Mouse (Mus musculus): ENCODE data around the gene 1700023F06Rik. TPM values are rescaled to one million over a fixed set of nuclear protein-coding genes. Genes with fewer than 3 reads are reported as not detected.

The 1700023F06Rik gene
- polyA plus RNA-seq, 1 experiment, result 0.41 TPM

DNA sequence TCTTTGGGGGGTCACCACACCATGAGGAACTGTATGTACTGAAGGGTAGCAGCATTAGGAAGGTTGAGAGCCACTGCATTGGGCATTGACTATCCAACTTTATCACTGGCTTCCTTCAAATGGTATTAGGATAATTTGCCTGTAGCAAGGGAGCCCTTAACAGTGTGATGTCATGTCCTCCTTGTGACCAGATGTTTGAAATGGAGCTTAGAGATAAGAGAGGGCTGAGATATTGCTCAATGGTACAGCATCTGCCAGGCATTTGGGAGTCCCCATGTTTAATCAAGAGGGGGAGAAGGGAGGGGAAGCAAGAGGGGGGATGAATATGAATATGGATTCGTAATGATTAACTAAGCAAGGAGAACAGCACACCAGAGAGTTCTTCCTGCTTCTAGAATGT, 7.0 kb upstream of the 1700023F06Rik start:
- Histone ChIP-seq H3K4me3 (replicated peaks; ENCODE audit: extremely low read depth, low read depth, low read length) (no peak overlapping the region), H3K4me1 (ENCODE audit: control insufficient read depth, insufficient read depth, low read length) (peaks cover 4% of the 10 kb centered on the region; the same call in 1 of the 2 replicates)
- TF ChIP-seq CTCF (IDR thresholded peaks at IDR 0.05; ENCODE audit: insufficient read depth, low read length) (no peak), POLR2A (IDR thresholded peaks at IDR 0.05; ENCODE audit: borderline replicate concordance, extremely low read depth, low read depth, low read length) (no peak)
- DNase-seq, result no peak
- 53% methylated on average over 1 of the region's 1 CpGs for WGBS

DNA sequence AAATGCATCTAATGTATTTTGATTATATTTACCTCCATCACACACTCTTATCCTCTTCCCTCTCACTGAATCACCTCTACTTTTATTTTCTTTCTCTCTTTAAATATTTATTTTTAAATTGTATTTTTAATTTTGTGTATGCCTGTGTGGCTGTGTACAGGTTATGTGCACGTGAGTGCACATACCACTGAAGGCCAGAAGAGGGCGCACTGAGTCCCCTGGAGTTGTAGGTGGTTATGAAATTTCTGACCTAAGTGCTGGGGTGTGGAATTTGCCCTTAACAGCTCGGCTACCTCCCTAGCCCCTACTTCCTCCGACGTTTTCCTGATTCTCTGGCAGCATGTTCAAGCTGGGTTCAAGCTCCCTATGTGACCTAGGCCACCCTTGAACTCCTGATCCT, 5.4 kb upstream of the 1700023F06Rik start:
- 82% methylated on average over 5 of the region's 5 CpGs for WGBS
- DNase-seq, result no peak
- Histone ChIP-seq H3K4me1 (ENCODE audit: control insufficient read depth, insufficient read depth, low read length) (peaks cover 4% of the 10 kb centered on the region; the same call in 1 of the 2 replicates), H3K4me3 (replicated peaks; ENCODE audit: extremely low read depth, low read depth, low read length) (no peak overlapping the region)
- no peak for TF ChIP-seq CTCF (IDR thresholded peaks at IDR 0.05; ENCODE audit: insufficient read depth, low read length)
- TF ChIP-seq POLR2A (IDR thresholded peaks at IDR 0.05; ENCODE audit: borderline replicate concordance, extremely low read depth, low read depth, low read length), result no peak

DNA sequence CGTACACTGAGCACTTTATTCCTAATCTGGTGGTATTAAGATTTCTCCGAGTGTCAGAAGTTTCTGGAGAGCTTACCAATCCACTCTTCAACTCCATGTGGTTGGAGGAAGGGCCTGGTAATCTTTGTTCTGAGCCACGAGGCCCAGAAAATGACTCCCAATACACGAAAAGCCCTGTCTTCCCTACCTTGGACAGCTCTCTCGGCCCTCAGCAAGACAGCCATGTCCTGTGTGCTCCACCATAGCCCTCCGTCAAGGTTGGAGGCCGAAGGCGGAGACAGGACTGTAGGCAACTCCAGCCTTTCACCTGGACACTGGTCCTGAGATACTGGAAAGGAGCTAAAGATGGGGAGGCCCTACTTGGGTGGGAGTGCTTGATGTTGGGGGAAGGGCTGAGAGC, 1.9 kb upstream of the 1700023F06Rik start:
- H3K4me3 ChIP-seq (replicated peaks; ENCODE audit: extremely low read depth, low read depth, low read length), result no peak overlapping the region
- no peak for DNase-seq
- 64% methylated on average over 8 of the region's 8 CpGs for WGBS
- H3K4me1 ChIP-seq (ENCODE audit: control insufficient read depth, insufficient read depth, low read length), result no peaks in the 10 kb centered on the region
- TF ChIP-seq POLR2A (IDR thresholded peaks at IDR 0.05; ENCODE audit: borderline replicate concordance, extremely low read depth, low read depth, low read length) (no peak), CTCF (IDR thresholded peaks at IDR 0.05; ENCODE audit: insufficient read depth, low read length) (no peak)

DNA sequence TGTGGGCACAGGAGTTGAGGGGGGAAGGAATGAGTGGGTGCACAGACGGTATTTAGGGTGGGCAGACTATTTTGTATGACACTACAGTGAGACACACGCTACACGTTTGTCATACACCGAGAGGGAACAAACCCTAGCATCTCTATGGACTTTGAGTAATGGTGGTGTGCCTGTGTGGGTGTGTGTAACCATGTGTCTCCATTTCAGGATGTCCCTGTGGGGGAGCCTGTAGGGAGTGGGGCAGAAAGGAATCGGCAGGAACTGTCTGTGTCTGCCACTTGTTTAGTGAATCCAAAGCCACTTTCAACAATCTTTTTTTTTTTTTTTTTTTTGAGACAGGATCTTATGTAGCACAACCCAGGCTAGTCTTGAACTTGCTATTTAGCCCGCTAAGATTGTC, 2.2 kb downstream of the 1700023F06Rik start:
- TF ChIP-seq POLR2A (IDR thresholded peaks at IDR 0.05; ENCODE audit: borderline replicate concordance, extremely low read depth, low read depth, low read length) (no peak), CTCF (IDR thresholded peaks at IDR 0.05; ENCODE audit: insufficient read depth, low read length) (no peak)
- Histone ChIP-seq H3K4me1 (ENCODE audit: control insufficient read depth, insufficient read depth, low read length) (no peaks in the 10 kb centered on the region), H3K4me3 (replicated peaks; ENCODE audit: extremely low read depth, low read depth, low read length) (no peak overlapping the region)
- no peak for DNase-seq
- 87% methylated on average over 6 of the region's 6 CpGs for WGBS

DNA sequence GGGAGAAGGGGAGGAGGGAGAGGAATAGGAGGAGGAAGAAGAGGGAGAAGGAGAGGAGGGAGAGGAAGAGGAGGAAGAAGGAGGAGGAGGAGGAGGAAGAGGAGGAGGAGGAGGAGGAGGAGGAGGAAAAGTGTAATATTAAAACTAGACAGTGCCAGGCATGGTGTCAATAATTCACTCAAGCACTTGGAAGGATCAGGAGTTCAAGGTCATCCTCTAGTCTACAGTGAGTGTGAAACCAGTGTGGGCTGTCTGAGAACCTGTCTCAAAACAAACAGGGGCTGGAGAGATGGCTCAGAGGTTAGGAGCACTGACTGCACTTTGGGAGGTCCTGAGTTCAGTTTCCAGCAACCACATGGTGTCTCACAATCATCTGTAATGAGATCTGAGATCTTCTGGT, 6.0 kb downstream of the 1700023F06Rik start:
- DNase-seq, result no peak
- TF ChIP-seq CTCF (IDR thresholded peaks at IDR 0.05; ENCODE audit: insufficient read depth, low read length) (no peak), POLR2A (IDR thresholded peaks at IDR 0.05; ENCODE audit: borderline replicate concordance, extremely low read depth, low read depth, low read length) (no peak)
- H3K4me1 ChIP-seq (ENCODE audit: control insufficient read depth, insufficient read depth, low read length), result no peaks in the 10 kb centered on the region
- no peak overlapping the region for H3K4me3 ChIP-seq (replicated peaks; ENCODE audit: extremely low read depth, low read depth, low read length)

DNA sequence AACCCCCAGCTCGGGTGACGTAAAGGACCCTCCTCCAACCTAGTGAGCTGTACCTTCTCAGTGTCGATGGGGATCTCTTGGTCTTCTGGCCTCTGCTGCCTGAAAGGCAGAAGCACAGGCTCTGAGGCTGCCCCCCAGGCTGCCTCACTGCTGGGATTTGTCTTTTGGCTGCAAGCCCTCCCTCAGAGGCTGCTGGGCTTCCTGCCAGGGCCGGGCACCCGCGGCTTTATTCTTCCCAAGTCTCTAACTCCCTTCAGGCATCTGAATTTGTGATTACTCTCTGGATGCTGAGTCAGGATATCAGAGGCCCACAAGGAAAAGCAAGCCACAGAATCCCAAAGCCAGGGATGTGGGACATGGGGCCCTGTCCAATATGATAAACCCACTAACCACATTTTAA, 6.7 kb downstream of the 1700023F06Rik start:
- WGBS, result 23% methylated on average over 6 of the region's 6 CpGs
- Histone ChIP-seq H3K4me1 (ENCODE audit: control insufficient read depth, insufficient read depth, low read length) (no peaks in the 10 kb centered on the region), H3K4me3 (replicated peaks; ENCODE audit: extremely low read depth, low read depth, low read length) (no peak overlapping the region)
- no peak for DNase-seq
- TF ChIP-seq CTCF (IDR thresholded peaks at IDR 0.05; ENCODE audit: insufficient read depth, low read length) (no peak), POLR2A (IDR thresholded peaks at IDR 0.05; ENCODE audit: borderline replicate concordance, extremely low read depth, low read depth, low read length) (no peak)

DNA sequence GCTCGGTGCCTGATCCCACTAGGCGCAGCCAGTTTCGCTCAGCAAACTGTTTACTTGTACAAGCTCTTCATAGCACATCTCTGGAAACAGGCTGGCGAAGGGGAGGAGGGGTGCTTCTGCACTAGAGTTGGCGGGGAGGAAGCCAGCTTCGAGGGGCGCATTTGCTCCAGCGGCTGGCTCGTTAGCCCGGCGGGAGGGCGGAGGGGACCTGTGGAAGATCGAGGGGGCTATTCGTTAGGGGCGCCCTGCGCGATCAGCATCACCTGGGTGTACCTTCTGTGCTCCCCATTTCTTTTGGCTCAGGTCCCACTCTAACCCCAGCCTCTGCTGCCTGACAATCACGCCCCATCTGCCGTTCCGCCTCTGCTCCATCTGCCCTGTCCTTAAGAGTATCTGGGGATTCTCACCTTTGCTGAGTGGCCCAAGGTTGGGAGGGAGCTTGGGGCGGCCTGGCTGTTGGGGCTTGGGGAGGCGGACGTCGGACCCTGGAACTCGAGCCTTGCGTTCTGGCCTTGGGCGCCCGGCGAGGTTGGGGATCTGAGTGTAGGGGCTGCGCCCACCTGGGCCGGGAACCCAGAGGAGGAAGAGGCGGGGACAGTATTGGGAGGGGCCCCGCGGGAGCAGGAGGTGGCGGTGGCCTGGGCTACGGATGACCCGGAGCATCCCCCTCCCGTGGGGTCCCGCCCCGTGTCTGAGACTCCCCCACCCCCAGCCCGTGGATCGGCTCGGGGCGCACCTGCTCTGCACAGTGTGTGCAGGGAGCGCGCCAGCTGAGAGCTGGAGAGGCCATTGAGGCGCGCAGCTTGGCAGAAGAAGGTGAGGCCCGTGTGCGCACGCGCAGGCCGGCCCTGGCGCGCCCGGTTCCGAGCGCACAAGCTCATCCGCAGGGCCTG, 9.2 kb downstream of the 1700023F06Rik start:
- no peak overlapping the region for H3K4me3 ChIP-seq (replicated peaks; ENCODE audit: extremely low read depth, low read depth, low read length)
- DNase-seq, result peak; percentile 31
- H3K4me1 ChIP-seq (ENCODE audit: control insufficient read depth, insufficient read depth, low read length), result no peaks in the 10 kb centered on the region
- TF ChIP-seq CTCF (IDR thresholded peaks at IDR 0.05; ENCODE audit: insufficient read depth, low read length) (no peak), POLR2A (IDR thresholded peaks at IDR 0.05; ENCODE audit: borderline replicate concordance, extremely low read depth, low read depth, low read length) (no peak)
- WGBS, result 12% methylated on average over 59 of the region's 59 CpGs

DNA sequence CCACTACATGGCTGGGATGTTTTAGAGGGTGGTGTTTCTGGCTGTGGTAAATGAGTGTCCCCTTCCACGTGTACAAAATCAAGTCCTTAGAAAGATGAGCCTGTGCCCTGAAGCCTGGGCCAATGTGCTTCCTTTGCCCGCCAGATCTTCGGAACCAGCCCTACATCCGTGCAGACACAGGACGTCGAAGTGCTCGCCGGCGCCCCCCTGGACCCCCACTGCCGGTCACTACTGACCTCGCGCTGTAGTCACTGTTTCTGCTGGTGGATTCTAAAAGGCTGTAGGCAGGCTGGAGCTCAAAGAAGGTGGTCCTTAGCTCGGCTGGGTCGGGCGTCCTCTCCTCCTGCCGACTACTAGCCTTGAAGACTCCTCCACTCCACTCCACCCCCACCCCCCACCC, 10.0 kb downstream of the 1700023F06Rik start:
- no peak overlapping the region for H3K4me3 ChIP-seq (replicated peaks; ENCODE audit: extremely low read depth, low read depth, low read length)
- 14% methylated on average over 16 of the region's 16 CpGs for WGBS

DNA sequence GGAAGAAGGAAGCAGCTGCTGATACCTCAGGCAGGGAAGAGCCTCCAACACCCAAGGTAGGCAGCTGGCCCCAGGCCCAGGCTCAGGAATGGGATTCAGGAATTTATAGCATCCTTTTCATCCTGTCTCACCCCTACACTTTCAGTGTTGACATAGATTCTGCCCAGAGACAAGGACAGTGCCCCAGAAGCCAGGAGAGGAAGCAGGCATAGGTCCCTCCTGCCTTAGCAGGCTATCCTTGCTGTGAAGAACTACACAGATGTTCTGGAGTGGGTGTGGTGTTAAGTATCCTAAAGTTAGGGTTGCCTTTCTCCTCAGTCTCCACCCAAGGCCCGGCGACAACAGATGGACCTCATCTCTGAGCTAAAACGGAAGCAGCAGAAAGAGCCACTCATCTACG, 11.0 kb downstream of the 1700023F06Rik start:
- 72% methylated on average over 4 of the region's 4 CpGs for WGBS
- no peak for DNase-seq
- H3K4me3 ChIP-seq (replicated peaks; ENCODE audit: extremely low read depth, low read depth, low read length), result no peak overlapping the region
- no peak for TF ChIP-seq POLR2A (IDR thresholded peaks at IDR 0.05; ENCODE audit: borderline replicate concordance, extremely low read depth, low read depth, low read length)
- no peaks in the 10 kb centered on the region for H3K4me1 ChIP-seq (ENCODE audit: control insufficient read depth, insufficient read depth, low read length)

More for the DNA sequence above, 10.0 kb downstream of the 1700023F06Rik start:
- H3K4me1 ChIP-seq (ENCODE audit: control insufficient read depth, insufficient read depth, low read length), result no peaks in the 10 kb centered on the region
- TF ChIP-seq POLR2A (IDR thresholded peaks at IDR 0.05; ENCODE audit: borderline replicate concordance, extremely low read depth, low read depth, low read length), result no peak
- no peak for TF ChIP-seq CTCF (IDR thresholded peaks at IDR 0.05; ENCODE audit: insufficient read depth, low read length)
- DNase-seq, result no peak

DNA sequence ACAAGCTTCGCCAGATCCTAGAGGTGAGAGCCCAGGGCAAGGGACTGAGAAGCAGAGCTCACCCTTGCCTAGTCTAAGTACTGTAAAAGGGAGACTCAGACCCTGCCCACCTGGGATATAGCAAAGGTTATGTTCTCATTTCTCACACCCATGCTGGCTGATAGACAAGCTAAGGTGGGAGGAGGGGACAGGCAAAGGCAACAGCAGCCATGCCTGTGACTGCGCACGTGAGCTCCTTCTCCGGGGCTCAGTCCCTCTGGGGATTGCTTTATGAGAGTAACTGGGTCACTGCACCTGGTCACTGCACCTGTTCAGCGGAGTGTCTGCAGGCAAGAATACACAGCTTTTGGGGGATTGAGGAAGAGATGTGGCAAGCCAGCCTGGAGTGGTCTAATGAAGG, 12.7 kb downstream of the 1700023F06Rik start:
- WGBS, result 84% methylated on average over 5 of the region's 5 CpGs
- no peak for DNase-seq
- Histone ChIP-seq H3K4me3 (replicated peaks; ENCODE audit: extremely low read depth, low read depth, low read length) (no peak overlapping the region), H3K4me1 (ENCODE audit: control insufficient read depth, insufficient read depth, low read length) (no peaks in the 10 kb centered on the region)
- TF ChIP-seq POLR2A (IDR thresholded peaks at IDR 0.05; ENCODE audit: borderline replicate concordance, extremely low read depth, low read depth, low read length) (no peak), CTCF (IDR thresholded peaks at IDR 0.05; ENCODE audit: insufficient read depth, low read length) (no peak)

Measured in lung, adult 2 months (tissue).